Mouse (Mus musculus): ENCODE measurements around the gene Ppat. TPM values are rescaled to one million over a fixed set of nuclear protein-coding genes. Genes with fewer than 3 reads are reported as not detected.

Ppat gene
- total RNA-seq, 1 experiment, result 90.3 TPM

GRCm38 (mm10) chr5:76939717-76940116, 11.7 kb downstream of the Ppat start:
- Histone ChIP-seq H3K36me3 (ENCODE audit: control insufficient read depth, insufficient read depth, low read length, poor library complexity, severe bottlenecking) (peaks cover 9% of the 10 kb centered on the region), H3K4me3 (ENCODE audit: insufficient read depth in 1 of 2, low read depth in 1 of 2, low read length in 2 of 2, poor library complexity in 1 of 2, severe bottlenecking in 1 of 2) (no peak overlapping the region), H3K27ac (ENCODE audit: insufficient read depth, low read depth, low read length, poor library complexity, severe bottlenecking) (peak overlapping the region; percentile 31; the same call in 1 of the 2 replicates), H3K9ac (ENCODE audit: insufficient read depth, low read depth, low read length, poor library complexity, severe bottlenecking) (no peak overlapping the region), H3K9me3 (ENCODE audit: control insufficient read depth, insufficient read depth, low read depth, low read length) (no peaks in the 10 kb centered on the region), H3K4me1 (ENCODE audit: control insufficient read depth in 2 of 2, insufficient read depth in 2 of 2, low read length in 2 of 2, poor library complexity in 1 of 2) (peaks cover 0 to 3% of the 10 kb centered on the region in 2 experiments; a peak in 1 of 4 replicates)
- in situ Hi-C loops (cut with MboI; ENCODE audit: low sequenced_read_pairs in 2 of 2, unreplicated experiment in 2 of 2), result no loop called here
- no peak for DNase-seq (ENCODE audit: low read depth, low spot score)
- TF ChIP-seq ZNF384 (IDR thresholded peaks at IDR 0.05; ENCODE audit: low read depth, low read length) (no peak), HCFC1 (IDR thresholded peaks at IDR 0.05; ENCODE audit: borderline replicate concordance, insufficient read depth, low read length) (no peak), CHD2 (IDR thresholded peaks at IDR 0.05; ENCODE audit: low read depth, low read length) (no peak), ZC3H11A (IDR thresholded peaks at IDR 0.05; ENCODE audit: borderline replicate concordance, low read depth, low read length) (no peak), MAFK (IDR thresholded peaks at IDR 0.05; ENCODE audit: insufficient read depth, low read depth, low read length) (no peak)

- H3K9me3 ChIP-seq (ENCODE audit: control insufficient read depth, insufficient read depth, low read depth, low read length), result no peaks in the 10 kb centered on the region
- H3K27ac ChIP-seq (ENCODE audit: insufficient read depth, low read depth, low read length, poor library complexity, severe bottlenecking), result peak overlapping the region; percentile 33; the same call in 1 of the 2 replicates
- peaks cover 13% of the 10 kb centered on the region for H3K36me3 ChIP-seq (ENCODE audit: control insufficient read depth, insufficient read depth, low read length, poor library complexity, severe bottlenecking)
- DNase-seq (ENCODE audit: low read depth, low spot score), result peak; percentile 60
- H3K4me3 ChIP-seq (ENCODE audit: insufficient read depth in 1 of 2, low read depth in 1 of 2, low read length in 2 of 2, poor library complexity in 1 of 2, severe bottlenecking in 1 of 2), result no peak overlapping the region
- TF ChIP-seq HCFC1 (IDR thresholded peaks at IDR 0.05; ENCODE audit: borderline replicate concordance, insufficient read depth, low read length) (no peak), ZC3H11A (IDR thresholded peaks at IDR 0.05; ENCODE audit: borderline replicate concordance, low read depth, low read length) (no peak), ZNF384 (IDR thresholded peaks at IDR 0.05; ENCODE audit: low read depth, low read length) (no peak), CHD2 (IDR thresholded peaks at IDR 0.05; ENCODE audit: low read depth, low read length) (no peak), MAFK (IDR thresholded peaks at IDR 0.05; ENCODE audit: insufficient read depth, low read depth, low read length) (no peak)
- no peak overlapping the region for H3K9ac ChIP-seq (ENCODE audit: insufficient read depth, low read depth, low read length, poor library complexity, severe bottlenecking)
- peaks cover 4 to 6% of the 10 kb centered on the region in 2 experiments for H3K4me1 ChIP-seq (ENCODE audit: control insufficient read depth in 2 of 2, insufficient read depth in 2 of 2, low read length in 2 of 2, poor library complexity in 1 of 2)
- in situ Hi-C loops (cut with MboI; ENCODE audit: low sequenced_read_pairs in 2 of 2, unreplicated experiment in 2 of 2), result no loop called here
These were observed 22.0 kb downstream of the Ppat start for GRCm38 (mm10) chr5:76929180-76929877.

GRCm38 (mm10) chr5:76928124-76928832, 23.1 kb downstream of the Ppat start:
- H3K4me1 ChIP-seq (ENCODE audit: control insufficient read depth in 2 of 2, insufficient read depth in 2 of 2, low read length in 2 of 2, poor library complexity in 1 of 2), result peaks cover 4 to 6% of the 10 kb centered on the region in 2 experiments
- no peaks in the 10 kb centered on the region for H3K9me3 ChIP-seq (ENCODE audit: control insufficient read depth, insufficient read depth, low read depth, low read length)
- no peak overlapping the region for H3K9ac ChIP-seq (ENCODE audit: insufficient read depth, low read depth, low read length, poor library complexity, severe bottlenecking)
- H3K27ac ChIP-seq (ENCODE audit: insufficient read depth, low read depth, low read length, poor library complexity, severe bottlenecking), result no peak overlapping the region; the same call in 1 of the 2 replicates
- peaks cover 16% of the 10 kb centered on the region for H3K36me3 ChIP-seq (ENCODE audit: control insufficient read depth, insufficient read depth, low read length, poor library complexity, severe bottlenecking)
- in situ Hi-C loops (cut with MboI; ENCODE audit: low sequenced_read_pairs in 2 of 2, unreplicated experiment in 2 of 2), result no loop called here
- DNase-seq (ENCODE audit: low read depth, low spot score), result no peak
- H3K4me3 ChIP-seq (ENCODE audit: insufficient read depth in 1 of 2, low read depth in 1 of 2, low read length in 2 of 2, poor library complexity in 1 of 2, severe bottlenecking in 1 of 2), result no peak overlapping the region
- no peak for TF ChIP-seq ZNF384 (IDR thresholded peaks at IDR 0.05; ENCODE audit: low read depth, low read length)
- no peak for TF ChIP-seq MAFK (IDR thresholded peaks at IDR 0.05; ENCODE audit: insufficient read depth, low read depth, low read length)
- TF ChIP-seq ZC3H11A (IDR thresholded peaks at IDR 0.05; ENCODE audit: borderline replicate concordance, low read depth, low read length), result no peak
- TF ChIP-seq CHD2 (IDR thresholded peaks at IDR 0.05; ENCODE audit: low read depth, low read length), result no peak
- TF ChIP-seq HCFC1 (IDR thresholded peaks at IDR 0.05; ENCODE audit: borderline replicate concordance, insufficient read depth, low read length), result no peak

- TF ChIP-seq MAFK (IDR thresholded peaks at IDR 0.05; ENCODE audit: insufficient read depth, low read depth, low read length) (no peak), ZC3H11A (IDR thresholded peaks at IDR 0.05; ENCODE audit: borderline replicate concordance, low read depth, low read length) (no peak)
- in situ Hi-C loops (cut with MboI; ENCODE audit: low sequenced_read_pairs in 2 of 2, unreplicated experiment in 2 of 2), result no loop called here
- no peak for DNase-seq (ENCODE audit: low read depth, low spot score)
- no peaks in the 10 kb centered on the region for H3K9me3 ChIP-seq (ENCODE audit: control insufficient read depth, insufficient read depth, low read depth, low read length)
- H3K4me3 ChIP-seq (ENCODE audit: insufficient read depth in 1 of 2, low read depth in 1 of 2, low read length in 2 of 2, poor library complexity in 1 of 2, severe bottlenecking in 1 of 2), result no peak overlapping the region
- peaks cover 29% of the 10 kb centered on the region for H3K36me3 ChIP-seq (ENCODE audit: control insufficient read depth, insufficient read depth, low read length, poor library complexity, severe bottlenecking)
- no peak overlapping the region for H3K27ac ChIP-seq (ENCODE audit: insufficient read depth, low read depth, low read length, poor library complexity, severe bottlenecking)
- H3K9ac ChIP-seq (ENCODE audit: insufficient read depth, low read depth, low read length, poor library complexity, severe bottlenecking), result no peak overlapping the region
- peaks cover 0 to 6% of the 10 kb centered on the region in 2 experiments for H3K4me1 ChIP-seq (ENCODE audit: control insufficient read depth in 2 of 2, insufficient read depth in 2 of 2, low read length in 2 of 2, poor library complexity in 1 of 2)
These were observed 27.1 kb downstream of the Ppat start for GRCm38 (mm10) chr5:76924296-76924695.
